Mouse (Mus musculus): ENCODE measurements around the gene Syt1. TPM values are rescaled to one million over a fixed set of nuclear protein-coding genes. Genes with fewer than 3 reads are reported as not detected.

Syt1 gene
- polyA plus RNA-seq (2014; fragmentation: Illumina TruSeq; extraction: RNeasy Lipid Tissue Mini Kit (QIAGEN cat#74804); ENCODE audit: low read depth, low replicate concordance): 1.2 TPM

DNA sequence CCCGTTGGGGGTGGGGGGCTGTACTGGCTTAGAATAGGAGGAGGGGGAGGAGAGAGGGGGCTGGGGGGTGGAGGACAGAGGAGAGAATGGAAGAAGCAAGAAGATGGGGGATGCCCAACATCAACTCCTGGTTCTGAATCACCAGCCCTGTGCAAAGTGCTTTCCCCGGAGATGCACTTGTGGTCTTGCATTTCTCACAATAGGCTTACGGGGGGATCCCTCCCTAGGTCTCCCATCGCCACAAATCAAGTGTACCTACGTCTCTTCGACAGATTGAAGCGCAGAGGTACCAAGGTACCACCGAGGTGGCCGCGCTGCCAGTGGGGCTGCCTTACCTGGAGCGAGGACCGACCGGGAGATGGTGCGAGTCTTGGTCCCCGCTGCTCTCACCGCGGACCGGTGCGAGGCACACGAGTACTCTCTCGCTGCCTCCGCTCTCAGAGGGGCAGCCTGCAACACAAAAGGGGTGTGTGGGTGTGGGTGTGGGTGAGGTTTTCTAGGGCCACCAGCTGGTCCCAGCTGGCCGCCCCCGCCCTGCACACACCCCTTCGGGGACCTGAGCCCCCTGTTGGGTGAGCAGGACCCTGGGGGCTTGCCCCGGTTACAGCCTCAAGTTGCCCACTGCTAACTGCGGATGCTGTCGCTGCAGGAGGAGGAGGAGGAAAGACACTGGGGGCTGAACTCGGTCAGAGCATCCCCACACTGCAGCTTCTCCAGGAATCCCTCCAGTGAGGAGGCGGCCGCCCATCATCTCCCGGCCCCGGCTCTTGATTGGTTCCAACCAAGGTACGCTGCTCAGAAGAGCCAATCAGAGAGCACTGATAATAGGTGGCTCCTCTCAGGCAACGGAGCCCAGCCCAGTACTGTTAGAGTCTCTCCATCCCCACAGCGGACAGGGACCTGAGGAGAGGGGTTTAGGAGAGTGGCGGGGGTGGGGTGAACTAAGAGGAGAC, at the start of gene Syt1:
Gene Syt1, minus strand, starts transcription at position 742 of the 953 bp plus-strand sequence.

DNA sequence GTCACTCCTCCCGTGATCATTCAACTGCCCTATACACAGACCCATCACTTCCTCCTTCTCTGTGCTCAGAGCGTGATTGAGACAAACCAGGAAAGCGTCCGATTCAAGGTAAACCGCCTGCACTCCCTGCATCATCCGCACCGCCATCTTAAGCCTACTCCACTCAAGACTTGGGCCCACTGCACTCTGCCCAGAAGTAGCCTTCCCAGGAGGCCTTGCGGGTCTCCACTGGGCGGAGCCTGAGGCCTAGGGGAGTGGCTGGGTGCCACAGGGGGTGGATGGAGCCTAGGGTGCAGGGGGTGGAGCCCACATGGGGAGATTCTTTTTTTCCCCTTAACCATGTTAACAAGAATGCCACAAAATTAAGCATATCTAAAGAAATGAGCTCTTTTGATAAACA, 310.8 kb downstream of the Syt1 start, which contains the start of gene Gm5136:
Gene Gm5136, minus strand, starts transcription at position 215 of the 400 bp plus-strand sequence.

